Mouse (Mus musculus) testis, adult 2 months (tissue): ENCODE measurements around the gene Brca2. TPM values are rescaled to one million over a fixed set of nuclear protein-coding genes. Genes with fewer than 3 reads are reported as not detected.
A peak's percentile ranks its signal among the peaks of the same experiment; 100 is the strongest.

ENCODE experiments used
- H3K27ac ChIP-seq: fragments of 200-500 bp; 2 replicates; pipeline ENCODE4 v1.5.1; 2012; ENCODE audit warnings: low read depth, low read length; ENCODE audit not compliant: control insufficient read depth, insufficient read depth
- H3K27me3 ChIP-seq: fragments of 200-500 bp; 2 replicates; pipeline ENCODE4 v1.6.1; 2012; ENCODE audit warnings: mild to moderate bottlenecking, low read length, moderate library complexity; ENCODE audit not compliant: control insufficient read depth, insufficient read depth
- H3K36me3 ChIP-seq: fragments of 200-500 bp; 2 replicates; pipeline ENCODE4 v1.6.1; 2012; ENCODE audit warnings: mild to moderate bottlenecking, low read length; ENCODE audit not compliant: control insufficient read depth, insufficient read depth
- H3K4me1 ChIP-seq: fragments of 200-500 bp; 2 replicates; pipeline ENCODE4 v1.6.1; 2012; ENCODE audit warnings: low read length; ENCODE audit not compliant: control insufficient read depth, insufficient read depth
- H3K4me3 ChIP-seq: fragments of 200-500 bp; 2 replicates; pipeline ENCODE4 v1.5.1; 2012; ENCODE audit warnings: low read depth, mild to moderate bottlenecking, low read length, moderate library complexity, mixed read lengths; ENCODE audit not compliant: control insufficient read depth
- CTCF ChIP-seq: fragments of 200-500 bp; IDR thresholded peaks from 2 replicates; pipeline ENCODE4 v1.5.1; 2012; ENCODE audit warnings: low read depth, mild to moderate bottlenecking, inconsistent platforms, low read length, moderate library complexity; ENCODE audit not compliant: control insufficient read depth, insufficient read depth, insufficient replicate concordance
- POLR2A ChIP-seq: fragments of 200-500 bp; IDR thresholded peaks from 2 replicates; pipeline ENCODE4 v1.6.1; 2012; ENCODE audit warnings: low read depth, mild to moderate bottlenecking, inconsistent platforms, low read length, moderate library complexity; ENCODE audit not compliant: control insufficient read depth
- polyA plus RNA-seq: library from polyadenylated mRNA; depleted of rRNA; stranded (reverse); fragments of >200 nt; gene quantifications from 2 replicates; pipeline ENCODE4 v1.2.3, GENCODE M21; 2012

The Brca2 gene
- polyA plus RNA-seq, 1 experiment = 27.9 TPM

DNA sequence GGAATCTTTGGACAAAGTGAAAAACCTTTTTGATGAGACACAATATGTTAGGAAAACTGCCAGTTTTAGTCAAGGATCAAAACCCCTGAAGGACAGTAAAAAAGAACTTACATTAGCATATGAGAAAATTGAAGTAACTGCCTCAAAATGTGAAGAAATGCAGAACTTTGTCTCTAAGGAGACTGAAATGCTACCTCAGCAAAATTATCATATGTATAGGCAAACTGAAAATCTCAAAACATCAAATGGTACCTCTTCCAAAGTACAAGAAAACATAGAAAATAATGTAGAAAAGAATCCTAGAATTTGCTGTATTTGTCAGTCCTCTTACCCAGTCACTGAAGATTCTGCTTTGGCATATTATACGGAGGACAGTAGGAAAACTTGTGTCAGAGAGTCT, 18.9 kb downstream of the Brca2 start:
- TF ChIP-seq CTCF = no peak
- TF ChIP-seq POLR2A = no peak
- no peak overlapping the region for H3K27ac ChIP-seq
- H3K27me3 ChIP-seq = no peaks in the 10 kb centered on the region
- no peaks in the 10 kb centered on the region for H3K4me1 ChIP-seq
- peaks cover 4% of the 10 kb centered on the region for H3K36me3 ChIP-seq
- H3K4me3 ChIP-seq = no peak overlapping the region

GRCm38 (mm10) chr5:150543184-150543583, 20.8 kb downstream of the Brca2 start:
- Histone ChIP-seq H3K36me3 (peaks cover 2% of the 10 kb centered on the region; the same call in 1 of the 2 replicates), H3K27ac (no peak overlapping the region)
- TF ChIP-seq CTCF (no peak), POLR2A (no peak)

DNA sequence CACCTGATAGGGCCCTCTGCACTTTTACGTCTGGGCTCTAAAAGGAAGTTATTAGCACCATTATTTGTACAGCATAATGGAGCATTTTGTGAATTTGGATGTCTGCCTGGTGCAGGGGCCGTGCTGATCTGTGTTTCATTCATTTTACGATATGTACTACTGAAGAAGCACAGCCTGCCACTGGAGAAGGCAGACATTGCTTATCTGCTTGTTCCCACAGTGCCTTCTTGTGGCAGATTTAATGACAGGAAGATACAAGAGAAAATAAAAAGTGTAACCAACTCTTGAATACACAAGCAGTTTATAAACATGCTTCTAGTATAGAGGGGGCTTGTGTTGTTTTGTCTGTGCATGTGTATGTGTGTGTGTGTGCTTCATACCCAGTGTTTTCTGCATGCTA, 29.2 kb downstream of the Brca2 start:
- Histone ChIP-seq H3K36me3 (peaks cover 5% of the 10 kb centered on the region), H3K4me3 (no peak overlapping the region)

More at GRCm38 (mm10) chr5:150543184-150543583, 20.8 kb downstream of the Brca2 start:
- H3K4me1 ChIP-seq = no peaks in the 10 kb centered on the region
- H3K27me3 ChIP-seq = no peaks in the 10 kb centered on the region
- H3K4me3 ChIP-seq = no peak overlapping the region

GRCm38 (mm10) chr5:150559519-150560103, 37.2 kb downstream of the Brca2 start:
- H3K27me3 ChIP-seq = no peaks in the 10 kb centered on the region
- H3K36me3 ChIP-seq = peaks cover 3% of the 10 kb centered on the region
- no peak for TF ChIP-seq POLR2A
- no peak for TF ChIP-seq CTCF
- no peaks in the 10 kb centered on the region for H3K4me1 ChIP-seq
- no peak overlapping the region for H3K4me3 ChIP-seq
- H3K27ac ChIP-seq = peak overlapping the region; percentile 32; the same call in 1 of the 2 replicates

More for the DNA sequence above, 29.2 kb downstream of the Brca2 start:
- no peaks in the 10 kb centered on the region for H3K4me1 ChIP-seq
- no peak overlapping the region for H3K27ac ChIP-seq
- no peaks in the 10 kb centered on the region for H3K27me3 ChIP-seq
- TF ChIP-seq CTCF (no peak), POLR2A (no peak)

DNA sequence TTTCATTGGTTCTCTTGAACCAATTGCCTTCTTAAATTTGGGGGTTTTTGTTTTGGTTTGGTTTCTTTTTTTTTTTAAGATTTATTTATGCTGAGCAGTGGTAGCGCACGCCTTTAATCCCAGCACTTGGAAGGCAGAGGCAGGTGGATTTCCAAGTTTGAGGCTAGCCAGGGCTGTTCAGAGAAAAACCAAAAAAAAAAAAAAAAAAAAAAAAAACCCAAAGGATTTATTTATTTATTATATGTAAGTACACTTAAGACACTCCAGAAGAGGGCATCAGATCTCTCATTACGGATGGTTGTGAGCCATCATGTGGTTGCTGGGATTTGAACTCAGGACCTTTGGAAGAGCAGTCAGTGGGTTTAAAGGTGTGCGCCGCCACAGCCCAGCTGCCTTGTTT, 38.4 kb downstream of the Brca2 start:
- H3K36me3 ChIP-seq = peaks cover 3% of the 10 kb centered on the region
- no peak for TF ChIP-seq CTCF
- no peak for TF ChIP-seq POLR2A
- no peak overlapping the region for H3K4me3 ChIP-seq
- no peak overlapping the region for H3K27ac ChIP-seq
- H3K4me1 ChIP-seq = no peaks in the 10 kb centered on the region
- H3K27me3 ChIP-seq = no peaks in the 10 kb centered on the region

GRCm38 (mm10) chr5:150561376-150561775, 38.9 kb downstream of the Brca2 start:
- TF ChIP-seq POLR2A = no peak
- no peak for TF ChIP-seq CTCF
- H3K27ac ChIP-seq = no peak overlapping the region; the same call in 1 of the 2 replicates
- H3K36me3 ChIP-seq = peaks cover 3% of the 10 kb centered on the region
- H3K4me3 ChIP-seq = no peak overlapping the region
- no peaks in the 10 kb centered on the region for H3K27me3 ChIP-seq
- H3K4me1 ChIP-seq = no peaks in the 10 kb centered on the region

GRCm38 (mm10) chr5:150561783-150562182, 39.4 kb downstream of the Brca2 start:
- H3K27me3 ChIP-seq = no peaks in the 10 kb centered on the region
- H3K4me3 ChIP-seq = no peak overlapping the region
- H3K36me3 ChIP-seq = peaks cover 3% of the 10 kb centered on the region
- no peak overlapping the region; the same call in 1 of the 2 replicates for H3K27ac ChIP-seq
- H3K4me1 ChIP-seq = no peaks in the 10 kb centered on the region
- TF ChIP-seq POLR2A (no peak), CTCF (no peak)
